Mouse (Mus musculus) embryonic facial prominence, embryonic 10.5 days (tissue): ENCODE measurements around the gene Kctd17. TPM values are rescaled to one million over a fixed set of nuclear protein-coding genes. Genes with fewer than 3 reads are reported as not detected.

Experiments
- DNase-seq: peaks from one replicate; pipeline ENCODE4 v3.0.0-alpha.2; 2017; ENCODE audit warnings: low spot score
- H3K27ac ChIP-seq: fragments of 300-500 bp; sonication (generic); replicated peaks from 2 replicates; pipeline ENCODE4 v1.5.1; 2016; ENCODE audit warnings: mild to moderate bottlenecking
- H3K27me3 ChIP-seq: fragments of 300-500 bp; sonication (generic); replicated peaks from 2 replicates; pipeline ENCODE4 v1.6.1; 2016; ENCODE audit warnings: low read depth, mild to moderate bottlenecking; ENCODE audit not compliant: poor library complexity, severe bottlenecking
- H3K36me3 ChIP-seq: fragments of 300-500 bp; sonication (generic); replicated peaks from 2 replicates; pipeline ENCODE4 v1.6.1; 2016; ENCODE audit warnings: mild to moderate bottlenecking, moderate library complexity
- H3K4me1 ChIP-seq: fragments of 300-500 bp; sonication (generic); 2 replicates; pipeline ENCODE4 v1.6.1; 2016
- H3K4me3 ChIP-seq: fragments of 300-500 bp; sonication (generic); 2 replicates; pipeline ENCODE4 v1.5.1; 2016; ENCODE audit warnings: mild to moderate bottlenecking, moderate library complexity
- H3K9me3 ChIP-seq: fragments of 300-500 bp; sonication (generic); 2 replicates; pipeline ENCODE4 v1.6.1; 2016; ENCODE audit warnings: mild to moderate bottlenecking
- WGBS: fragments of 180-500 bp; shearing (Covaris S2); methylation state at CpG from one replicate; pipeline ENCODE4 v1.1.7; 2016; 5-methylcytosine and 5-hydroxymethylcytosine counted together
- polyA plus RNA-seq: library from polyadenylated mRNA; unstranded; fragments of >200 nt; fragmentation: Nextera tagmentation; extraction: Ambion mirVana; gene quantifications from 2 replicates; pipeline ENCODE4 v1.2.1, GENCODE M21; 2016

Kctd17 gene
- polyA plus RNA-seq, 1 experiment from 2014 or later: 51.6 TPM

GRCm38 (mm10) chr15:78422046-78422956, 6.1 kb upstream of the Kctd17 start:
- 16% methylated on average over 16 of the region's 16 CpGs for WGBS
- H3K36me3 ChIP-seq: no peaks in the 10 kb centered on the region
- H3K27ac ChIP-seq: no peak overlapping the region
- H3K4me1 ChIP-seq: peaks cover 5% of the 10 kb centered on the region
- H3K4me3 ChIP-seq: no peak overlapping the region
- DNase-seq: peak; percentile 89
- peaks cover 13% of the 10 kb centered on the region for H3K27me3 ChIP-seq
- no peaks in the 10 kb centered on the region for H3K9me3 ChIP-seq

GRCm38 (mm10) chr15:78424507-78424906, 3.9 kb upstream of the Kctd17 start:
- Histone ChIP-seq H3K4me3 (no peak overlapping the region), H3K36me3 (no peaks in the 10 kb centered on the region), H3K27ac (no peak overlapping the region), H3K9me3 (no peaks in the 10 kb centered on the region), H3K4me1 (peaks cover 21% of the 10 kb centered on the region), H3K27me3 (peaks cover 13% of the 10 kb centered on the region)
- 18% methylated on average over 11 of the region's 11 CpGs for WGBS
- no peak for DNase-seq

- DNase-seq: no peak
- Histone ChIP-seq H3K27me3 (peaks cover 13% of the 10 kb centered on the region), H3K36me3 (peaks cover 1% of the 10 kb centered on the region), H3K27ac (no peak overlapping the region), H3K4me3 (no peak overlapping the region), H3K9me3 (no peaks in the 10 kb centered on the region), H3K4me1 (peaks cover 28% of the 10 kb centered on the region)
- 62% methylated on average over 4 of the region's 4 CpGs for WGBS
Measured at GRCm38 (mm10) chr15:78425230-78425629, 3.1 kb upstream of the Kctd17 start.

- Histone ChIP-seq H3K27ac (peak overlapping the region; percentile 88), H3K9me3 (no peaks in the 10 kb centered on the region), H3K27me3 (0 out of 2 replicates have a peak, but pooled peaks cover 3% of the 10 kb centered on the region), H3K36me3 (peaks cover 40% of the 10 kb centered on the region), H3K4me3 (peak overlapping the region; percentile 83), H3K4me1 (peaks cover 52% of the 10 kb centered on the region)
- 5% methylated on average over 3 of the region's 3 CpGs for WGBS
- no peak for DNase-seq
Measured at GRCm38 (mm10) chr15:78429139-78429459, 735 bp downstream of the Kctd17 start.

GRCm38 (mm10) chr15:78429871-78430622, 1.7 kb downstream of the Kctd17 start:
- no peaks in the 10 kb centered on the region for H3K9me3 ChIP-seq
- peaks cover 46% of the 10 kb centered on the region for H3K36me3 ChIP-seq
- WGBS: 71% methylated on average over 13 of the region's 13 CpGs
- H3K4me3 ChIP-seq: peak overlapping the region; percentile 83
- peaks cover 61% of the 10 kb centered on the region for H3K4me1 ChIP-seq
- H3K27ac ChIP-seq: peak overlapping the region; percentile 88; the same call in 1 of the 2 replicates
- DNase-seq: no peak
- H3K27me3 ChIP-seq: 0 out of 2 replicates have a peak, but pooled peaks cover under 1% of the 10 kb centered on the region

- H3K36me3 ChIP-seq: peaks cover 54% of the 10 kb centered on the region
- H3K4me1 ChIP-seq: peaks cover 70% of the 10 kb centered on the region
- WGBS: 83% methylated on average over 10 of the region's 10 CpGs
- peaks cover 8% of the 10 kb centered on the region for H3K27me3 ChIP-seq
- no peaks in the 10 kb centered on the region for H3K9me3 ChIP-seq
- no peak overlapping the region for H3K27ac ChIP-seq
- no peak overlapping the region for H3K4me3 ChIP-seq
- DNase-seq: no peak
Measured at GRCm38 (mm10) chr15:78430874-78431273, 2.5 kb downstream of the Kctd17 start.

- 80% methylated on average over 7 of the region's 7 CpGs for WGBS
- no peak for DNase-seq
- Histone ChIP-seq H3K27ac (no peak overlapping the region), H3K36me3 (peaks cover 59% of the 10 kb centered on the region), H3K4me1 (peaks cover 77% of the 10 kb centered on the region), H3K27me3 (peaks cover 16% of the 10 kb centered on the region), H3K4me3 (no peak overlapping the region), H3K9me3 (no peaks in the 10 kb centered on the region)
Measured at GRCm38 (mm10) chr15:78431541-78432121, 3.3 kb downstream of the Kctd17 start.

GRCm38 (mm10) chr15:78434896-78435520, 6.6 kb downstream of the Kctd17 start:
- H3K27ac ChIP-seq: peak overlapping the region; percentile 81
- H3K4me3 ChIP-seq: no peak overlapping the region
- peak; percentile 67 for DNase-seq
- H3K27me3 ChIP-seq: peaks cover 31% of the 10 kb centered on the region
- WGBS: 17% methylated on average over 6 of the region's 6 CpGs
- H3K4me1 ChIP-seq: peaks cover 83% of the 10 kb centered on the region
- no peaks in the 10 kb centered on the region for H3K9me3 ChIP-seq
- peaks cover 59% of the 10 kb centered on the region for H3K36me3 ChIP-seq

- WGBS: 80% methylated on average over 11 of the region's 11 CpGs
- Histone ChIP-seq H3K36me3 (peaks cover 53% of the 10 kb centered on the region), H3K9me3 (no peaks in the 10 kb centered on the region), H3K4me3 (no peak overlapping the region), H3K4me1 (peaks cover 83% of the 10 kb centered on the region), H3K27me3 (peaks cover 31% of the 10 kb centered on the region), H3K27ac (peak overlapping the region; percentile 81; the same call in 1 of the 2 replicates)
- DNase-seq: no peak
Measured at GRCm38 (mm10) chr15:78435681-78436080, 7.3 kb downstream of the Kctd17 start.

- peak overlapping the region; percentile 52 for H3K4me3 ChIP-seq
- peak overlapping the region; percentile 81 for H3K27ac ChIP-seq
- DNase-seq: peak; percentile 79
- H3K27me3 ChIP-seq: peaks cover 31% of the 10 kb centered on the region
- H3K9me3 ChIP-seq: no peaks in the 10 kb centered on the region
- H3K4me1 ChIP-seq: peaks cover 82% of the 10 kb centered on the region
- 6% methylated on average over 32 of the region's 32 CpGs for WGBS
- H3K36me3 ChIP-seq: peaks cover 44% of the 10 kb centered on the region
Measured at GRCm38 (mm10) chr15:78436380-78437192, 8.2 kb downstream of the Kctd17 start.

- H3K27ac ChIP-seq: peak overlapping the region; percentile 81
Measured at GRCm38 (mm10) chr15:78437237-78438017, 9.1 kb downstream of the Kctd17 start.

More at GRCm38 (mm10) chr15:78437237-78438017, 9.1 kb downstream of the Kctd17 start:
- H3K36me3 ChIP-seq: peaks cover 35% of the 10 kb centered on the region
- H3K4me1 ChIP-seq: peaks cover 77% of the 10 kb centered on the region
- peaks cover 31% of the 10 kb centered on the region for H3K27me3 ChIP-seq
- H3K4me3 ChIP-seq: peak overlapping the region; percentile 52
- WGBS: 11% methylated on average over 23 of the region's 23 CpGs
- peak; percentile 67 for DNase-seq
- no peaks in the 10 kb centered on the region for H3K9me3 ChIP-seq
